Mouse (Mus musculus) liver, adult (tissue): ENCODE measurements around the gene Max.

Experiments
- GATA4 ChIP-seq: IDR thresholded peaks from 2 replicates; pipeline ENCODE4 v1.6.1; 2014; ENCODE audit warnings: mild to moderate bottlenecking, low read length; ENCODE audit not compliant: insufficient replicate concordance

Gene Max

DNA sequence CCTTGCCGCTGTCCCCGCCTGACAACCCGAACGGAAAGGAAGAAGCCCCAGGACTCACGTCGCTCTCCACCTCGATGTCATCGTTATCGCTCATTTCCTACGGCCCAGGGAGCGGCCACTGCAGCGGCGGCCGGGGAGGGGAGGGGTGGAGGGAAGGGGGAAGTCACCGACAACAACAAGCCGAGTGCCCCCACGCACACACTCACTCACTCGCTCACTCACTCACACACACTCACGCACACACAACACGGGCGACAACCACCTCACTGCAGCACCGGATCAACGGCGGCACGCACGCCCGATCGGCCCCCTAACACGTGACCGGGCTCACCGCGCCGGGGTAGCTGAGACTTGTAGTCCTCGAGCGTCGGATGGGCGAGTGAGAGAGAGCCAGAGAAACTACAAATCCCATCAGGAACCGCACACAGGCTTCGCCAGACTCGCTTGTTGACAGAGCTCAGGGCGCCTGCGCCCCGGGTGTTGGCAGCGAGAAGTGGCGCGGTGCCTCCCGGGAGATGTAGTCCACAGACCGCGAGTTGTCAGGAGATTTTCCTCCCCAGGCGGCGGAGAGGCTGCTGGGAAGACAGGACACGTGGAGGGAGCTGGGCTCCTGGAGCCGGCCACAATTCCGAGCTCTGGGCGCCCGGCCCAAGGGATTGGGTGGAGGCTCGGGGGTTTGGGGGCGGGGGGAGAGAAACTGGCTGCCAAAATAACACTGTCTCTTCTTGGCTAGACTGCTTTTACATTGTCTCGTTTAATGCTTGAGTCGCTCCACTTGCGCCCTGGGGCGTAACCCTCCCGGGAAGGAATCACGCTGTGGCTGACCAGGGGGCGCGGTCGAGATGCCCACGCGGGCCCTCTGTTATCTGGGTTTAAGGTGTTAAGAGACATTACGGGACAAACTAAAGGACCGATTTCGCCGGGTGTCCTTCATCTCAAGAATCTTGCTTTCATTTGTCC is at the start of gene Max:
Gene Max (minus strand): TSS at position 270 of the 960 bp plus-strand sequence.
- no peak for TF ChIP-seq GATA4

- TF ChIP-seq GATA4, result no peak
Measured at GRCm38 (mm10) chr12:77011092-77011720, 49.2 kb upstream of the Max start.

DNA sequence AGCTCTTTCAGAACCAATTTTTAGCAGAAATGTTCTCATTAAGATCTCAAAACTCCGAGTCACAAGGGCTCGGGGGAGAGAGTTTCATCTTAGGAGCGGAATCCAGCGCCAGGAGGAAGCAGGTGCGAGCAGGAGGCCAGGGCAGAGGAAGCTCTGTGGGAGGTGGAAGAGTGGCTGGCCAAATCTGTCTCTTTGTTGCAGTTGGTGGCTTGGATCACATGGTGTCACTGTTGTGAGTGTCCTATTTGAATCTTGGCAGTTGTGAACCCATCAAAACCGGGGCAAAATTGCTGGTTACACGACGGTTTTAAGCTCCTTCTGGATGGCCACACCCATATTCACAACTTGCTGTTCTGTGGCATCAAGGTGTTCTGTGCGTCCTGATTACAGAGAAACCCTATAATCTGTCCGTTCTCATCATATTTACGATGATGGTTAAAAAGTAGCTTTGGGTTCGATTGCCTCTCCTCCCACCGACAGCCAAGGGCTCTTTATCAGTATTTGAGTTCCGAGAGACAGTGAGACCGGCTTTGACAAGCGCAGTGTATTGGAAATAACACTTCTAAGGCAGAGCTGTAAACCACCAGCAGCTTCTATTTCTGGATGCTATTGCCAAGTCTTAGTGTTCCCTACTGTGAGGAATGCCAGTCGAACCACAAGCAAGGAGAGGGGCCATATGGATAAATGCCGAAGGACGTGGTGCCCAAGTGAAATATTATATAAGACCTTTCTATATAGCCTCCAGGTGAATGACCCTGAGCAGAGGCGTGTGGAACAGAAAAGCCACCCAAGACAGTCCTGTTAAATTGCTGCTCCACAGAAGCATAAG is 47.4 kb upstream of the Max start:
- no peak for TF ChIP-seq GATA4

- no peak for TF ChIP-seq GATA4
Measured at GRCm38 (mm10) chr12:77004893-77005292, 42.9 kb upstream of the Max start.

GRCm38 (mm10) chr12:77002551-77003228 is 40.7 kb upstream of the Max start:
- TF ChIP-seq GATA4, result no peak

DNA sequence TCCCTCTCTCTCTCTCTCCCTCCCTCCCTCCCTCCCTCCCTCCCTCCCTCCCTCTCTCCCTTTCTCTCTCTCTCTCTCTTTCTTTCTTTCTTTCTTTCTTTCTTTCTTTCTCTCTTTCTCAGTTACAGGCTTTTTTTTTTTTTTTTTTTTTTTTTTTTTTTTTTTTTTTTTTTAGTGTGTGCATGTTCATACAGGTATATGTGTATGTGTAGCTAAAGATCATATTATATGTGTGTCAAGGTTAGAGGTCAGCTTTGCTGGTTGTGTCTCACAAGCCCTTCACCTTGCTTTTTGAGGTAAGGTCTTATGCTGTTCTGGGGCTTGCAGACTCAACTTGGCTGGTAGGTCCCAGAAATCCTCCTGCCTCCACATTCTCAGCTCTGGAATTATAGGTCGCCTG is 39.3 kb upstream of the Max start:
- TF ChIP-seq GATA4, result no peak

DNA sequence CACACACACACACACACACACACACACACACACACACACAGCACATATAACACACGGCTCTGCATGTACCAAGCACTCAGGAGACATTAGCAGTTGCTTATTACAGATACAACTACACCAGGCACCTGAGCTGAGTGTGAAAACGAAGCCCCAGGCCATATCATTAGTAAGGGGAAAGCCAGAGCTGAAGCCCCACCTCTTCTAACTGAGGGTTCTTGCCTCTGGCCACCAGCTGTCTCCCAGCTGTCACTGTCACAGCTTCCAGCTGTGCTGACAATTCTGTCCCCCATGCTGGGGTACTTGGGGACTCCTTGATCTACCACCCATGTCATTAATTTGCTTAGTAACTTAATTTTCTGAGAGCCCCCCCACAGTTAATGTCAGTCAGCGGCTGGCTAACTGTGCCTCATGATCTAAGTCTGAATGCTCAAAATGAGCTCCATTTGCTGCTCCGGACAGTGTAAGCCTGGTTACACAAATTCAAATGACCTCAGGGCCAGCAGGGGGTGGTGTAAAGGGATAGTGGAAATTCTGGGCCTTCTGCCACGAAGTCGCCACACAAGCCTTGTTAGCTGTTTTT is 38.8 kb upstream of the Max start:
- TF ChIP-seq GATA4, result no peak

GRCm38 (mm10) chr12:77000096-77000704 is 38.2 kb upstream of the Max start:
- no peak for TF ChIP-seq GATA4

GRCm38 (mm10) chr12:76994766-76995165 is 32.8 kb upstream of the Max start:
- no peak for TF ChIP-seq GATA4

GRCm38 (mm10) chr12:76992891-76993529 is 31.0 kb upstream of the Max start:
- TF ChIP-seq GATA4, result no peak

- no peak for TF ChIP-seq GATA4
Measured at GRCm38 (mm10) chr12:76982818-76983471, 20.9 kb upstream of the Max start.

DNA sequence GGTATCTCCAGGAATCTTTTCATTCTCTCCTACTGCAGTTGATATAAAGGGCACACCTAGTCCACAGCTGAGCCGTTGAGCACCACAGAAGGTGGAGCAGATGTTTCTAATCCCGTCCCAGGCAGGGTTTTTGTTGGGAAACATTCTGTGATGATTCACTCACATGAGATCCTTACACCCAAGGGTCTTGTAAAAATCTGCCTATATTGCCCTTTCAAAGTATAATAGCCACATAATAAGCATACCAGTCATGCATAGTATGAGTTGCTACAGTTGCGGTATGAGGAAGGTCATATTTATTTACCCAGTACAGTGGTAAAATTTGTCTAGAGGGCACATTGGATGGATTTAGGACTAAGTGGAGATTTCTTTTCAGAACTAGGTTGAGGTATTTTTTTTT is 17.5 kb upstream of the Max start:
- no peak for TF ChIP-seq GATA4

- no peak for TF ChIP-seq GATA4
Measured at GRCm38 (mm10) chr12:76972669-76973068, 10.7 kb upstream of the Max start.
